Comparison of ENCODE assay signal across 8 mouse cellular contexts in the genomic region with DNA sequence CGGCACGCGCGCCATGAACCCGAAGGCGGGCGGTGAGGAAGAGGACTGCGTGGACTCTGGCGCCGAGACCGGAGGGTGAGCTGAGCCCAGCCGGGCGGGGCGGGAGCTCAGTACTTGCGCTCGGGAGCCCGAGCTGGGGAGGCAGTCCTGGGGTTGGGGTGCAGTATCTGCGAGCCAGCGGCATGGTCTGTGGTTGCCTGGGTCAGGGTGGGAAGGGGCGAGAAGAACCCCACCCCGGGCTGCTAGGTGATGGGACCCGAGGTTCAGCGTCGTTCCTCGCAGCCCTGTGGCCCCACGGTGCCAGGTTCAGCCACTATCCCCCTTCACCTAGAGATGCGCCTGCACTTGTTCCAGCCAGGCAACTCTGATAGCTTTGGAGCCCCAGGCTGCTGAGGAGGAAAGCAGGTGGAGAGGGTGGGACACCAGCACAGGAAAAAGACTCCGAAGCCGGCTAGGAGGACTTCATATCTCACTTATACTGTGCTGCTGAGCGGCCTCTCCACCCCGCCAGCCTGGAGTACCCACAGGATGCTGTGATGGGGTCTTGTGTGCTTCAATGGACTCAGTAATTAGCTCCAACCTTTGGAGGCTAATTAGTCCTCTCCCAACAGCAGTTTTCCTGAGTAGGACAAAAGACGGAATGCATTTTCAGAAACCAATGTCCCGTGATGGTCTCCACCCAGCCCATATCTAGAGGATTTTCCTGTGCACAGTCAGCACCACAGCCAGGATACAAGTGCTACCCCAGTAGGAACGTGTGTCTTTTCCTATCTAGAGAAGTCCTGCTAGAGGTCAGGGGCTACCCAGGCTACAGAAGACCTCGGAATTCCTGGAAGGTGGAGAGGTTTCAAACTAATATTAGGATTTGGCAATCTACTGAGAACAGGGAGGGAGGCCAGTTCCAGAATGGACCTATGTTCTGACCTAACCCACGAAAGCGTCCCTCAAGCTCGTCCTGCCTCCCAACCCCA. TPM values are rescaled to one million over a fixed set of nuclear protein-coding genes. Genes with fewer than 3 reads are reported as not detected.
DNase-seq lines count a peak whose midpoint lies in the region; ATAC-seq and TF ChIP-seq lines count a peak whose summit lies in the region.

No protein-coding gene starts in this region.

- peak overlapping the region; percentile 89 for H3K4me2 ChIP-seq in heart, postnatal 0 days (ENCODE audit: low read depth, low read length)
- peak overlapping the region; percentile 88 for H3K4me2 ChIP-seq in liver, embryonic 14.5 days (ENCODE audit: low read depth)
- H3K4me2 ChIP-seq in stomach, postnatal 0 days (replicated peaks; ENCODE audit: low read depth): peak overlapping the region; percentile 87

- H3K4me3 ChIP-seq in heart, postnatal 0 days (ENCODE audit: low read depth, low read length): peak overlapping the region; percentile 56
- H3K4me3 ChIP-seq in liver, embryonic 14.5 days (ENCODE audit: insufficient read depth in 1 of 2, low read depth in 2 of 2, low read length in 2 of 2): peak overlapping the region; percentile 53 to 59
- H3K4me3 ChIP-seq in stomach, postnatal 0 days (ENCODE audit: low read depth, low read length): peak overlapping the region; percentile 64

- no peaks in the 10 kb centered on the region for H3K36me3 ChIP-seq in heart, postnatal 0 days (replicated peaks; ENCODE audit: control insufficient read depth, insufficient read depth, low read length)
- H3K36me3 ChIP-seq in liver, embryonic 14.5 days (replicated peaks; ENCODE audit: control insufficient read depth, insufficient read depth, low read depth): no peaks in the 10 kb centered on the region
- H3K36me3 ChIP-seq in stomach, postnatal 0 days (ENCODE audit: control insufficient read depth, insufficient read depth, low read length): no peaks in the 10 kb centered on the region

- H3K27ac ChIP-seq in heart, postnatal 0 days (ENCODE audit: low read depth): peak overlapping the region; percentile 47; the same call in 1 of the 2 replicates
- H3K27ac ChIP-seq in liver, embryonic 14.5 days: no peak overlapping the region
- H3K27ac ChIP-seq in stomach, postnatal 0 days (replicated peaks): no peak overlapping the region

- peak overlapping the region; percentile 60 for H3K9ac ChIP-seq in heart, postnatal 0 days (replicated peaks; ENCODE audit: low read depth, low read length)
- peak overlapping the region; percentile 40 for H3K9ac ChIP-seq in liver, embryonic 14.5 days (replicated peaks)
- peak overlapping the region; percentile 68 for H3K9ac ChIP-seq in stomach, postnatal 0 days (ENCODE audit: low read length)

- H3K27me3 ChIP-seq in heart, postnatal 0 days (ENCODE audit: control insufficient read depth, insufficient read depth, low read length): peaks cover 10% of the 10 kb centered on the region; the same call in 1 of the 2 replicates
- H3K27me3 ChIP-seq in liver, embryonic 14.5 days (ENCODE audit: control insufficient read depth, insufficient read depth, low read length): peaks cover 18% of the 10 kb centered on the region
- H3K27me3 ChIP-seq in stomach, postnatal 0 days (ENCODE audit: control insufficient read depth, insufficient read depth, low read length): no peaks in the 10 kb centered on the region

- ATAC-seq in cerebellum, adult (ENCODE audit: insufficient number of reproducible peaks, low FRiP score, low TSS enrichment): no peak; the same call in none of the 2 replicates
- peak; percentile 50 for ATAC-seq in heart, postnatal 0 days (ENCODE audit: insufficient read depth, low read depth)
- ATAC-seq in liver, embryonic 14.5 days (ENCODE audit: insufficient read depth): peak; percentile 37; the same call in 1 of the 2 replicates
- ATAC-seq in stomach, postnatal 0 days (ENCODE audit: low FRiP score, low TSS enrichment): peak; percentile 54; the same call in 1 of the 2 replicates

- DNase-seq in cerebellum, adult 9-10 months: peak; percentile 26
- peak; percentile 23 to 43 for DNase-seq in right cerebral cortex, adult 2 months (ENCODE audit: low spot score in 2 of 2)
- DNase-seq in right cerebral cortex, postnatal 25 days: no peak
- no peak for DNase-seq in heart, postnatal 0 days (ENCODE audit: low spot score)
- DNase-seq in liver, embryonic 14.5 days (ENCODE audit: low read depth in 3 of 3, low spot score in 3 of 3): no peak
- DNase-seq in stomach, postnatal 0 days (ENCODE audit: low spot score): no peak
- DNase-seq in spleen, postnatal 14 days (ENCODE audit: low spot score in 2 of 2): no peak

- no peak for TF ChIP-seq EP300 in heart, postnatal 0 days (IDR thresholded peaks at IDR 0.05; ENCODE audit: low read depth)
- no peak for TF ChIP-seq EP300 in liver, embryonic 14.5 days (IDR thresholded peaks at IDR 0.05; ENCODE audit: low read depth)
- no peak for TF ChIP-seq EP300 in stomach, postnatal 0 days (optimal IDR thresholded peaks at IDR 0.05)

- H3K9me3 ChIP-seq in heart, postnatal 0 days (replicated peaks; ENCODE audit: control insufficient read depth, low read length): no peaks in the 10 kb centered on the region
- H3K9me3 ChIP-seq in liver, embryonic 14.5 days (ENCODE audit: control insufficient read depth, low read length): no peaks in the 10 kb centered on the region
- no peaks in the 10 kb centered on the region for H3K9me3 ChIP-seq in stomach, postnatal 0 days (ENCODE audit: control insufficient read depth, low read length)

- WGBS in heart, postnatal 0 days: 8% methylated on average over 37 of the region's 38 CpGs
- 11% methylated on average over 37 of the region's 38 CpGs for whole genome bisulfite sequencing in liver, embryonic 14.5 days (ENCODE audit: insufficient replicate concordance)
- WGBS in stomach, postnatal 0 days: 13% methylated on average over 29 of the region's 38 CpGs

- TF ChIP-seq CTCF in heart, postnatal 0 days (IDR thresholded peaks at IDR 0.05; ENCODE audit: low read depth): no peak
- no peak for TF ChIP-seq CTCF in liver, embryonic 14.5 days (IDR thresholded peaks at IDR 0.05; ENCODE audit: low read depth)
- no peak for TF ChIP-seq CTCF in stomach, postnatal 0 days (IDR thresholded peaks at IDR 0.05; ENCODE audit: low read depth)

- peaks cover 14% of the 10 kb centered on the region; the same call in 1 of the 2 replicates for H3K4me1 ChIP-seq in heart, postnatal 0 days (ENCODE audit: control insufficient read depth, insufficient read depth)
- H3K4me1 ChIP-seq in liver, embryonic 14.5 days (replicated peaks; ENCODE audit: control insufficient read depth in 2 of 2, insufficient read depth in 2 of 2, low read length in 1 of 2): peaks cover 3 to 10% of the 10 kb centered on the region in 2 experiments; a peak in 2 of 4 replicates
- peaks cover 2% of the 10 kb centered on the region; the same call in 1 of the 2 replicates for H3K4me1 ChIP-seq in stomach, postnatal 0 days (replicated peaks; ENCODE audit: control insufficient read depth, insufficient read depth)

RNA-seq across cellular contexts. Expression of a gene that starts 0.6 kb away (rescaled TPM):
- total RNA-seq in heart, postnatal 0 days (2014; rRNA removed; ENCODE audit: low replicate concordance): 8.5 and 19.6 TPM in 2 replicates
- 3.2 and 5.0 TPM in 2 replicates for polyA plus RNA-seq in heart, postnatal 0 days (2015; fragmentation: Nextera tagmentation; extraction: Ambion mirVana)
- polyA plus RNA-seq in liver, embryonic 14.5 days (2012; rRNA removed): 1.8 and 2.5 TPM in 2 replicates
- 1.0 and 1.4 TPM in 2 replicates for polyA plus RNA-seq in liver, embryonic 14.5 days (2014; fragmentation: Nextera tagmentation; extraction: Ambion mirVana)
- polyA plus RNA-seq in stomach, postnatal 0 days (2015; fragmentation: Nextera tagmentation; extraction: Ambion mirVana): 3.7 and 4.1 TPM in 2 replicates

RNA-seq across cellular contexts. Expression of a gene that starts 10.6 kb away (rescaled TPM):
- total RNA-seq in heart, postnatal 0 days (2014; rRNA removed; ENCODE audit: low replicate concordance): not detected in 2 replicates
- polyA plus RNA-seq in heart, postnatal 0 days (2015; fragmentation: Nextera tagmentation; extraction: Ambion mirVana): not detected in 2 replicates
- not detected in 2 replicates for polyA plus RNA-seq in liver, embryonic 14.5 days (2012; rRNA removed)
- polyA plus RNA-seq in liver, embryonic 14.5 days (2014; fragmentation: Nextera tagmentation; extraction: Ambion mirVana): not detected in 2 replicates
- polyA plus RNA-seq in stomach, postnatal 0 days (2015; fragmentation: Nextera tagmentation; extraction: Ambion mirVana): not detected in 2 replicates

Comparison
In these comparisons a context has a peak if more than half of its experiments do, and no peak if none do; other contexts are left out.
1. DNase-seq: peak in cerebellum, adult 9-10 months (single experiment) and right cerebral cortex, adult 2 months (2 of 2); none in right cerebral cortex, postnatal 25 days (single experiment), heart, postnatal 0 days (single experiment), liver, embryonic 14.5 days (0 of 3), stomach, postnatal 0 days (single experiment) and spleen, postnatal 14 days (0 of 2).
2. Peak in every context shown above with its lines, with median percentiles within 50 percentile points of each other: H3K4me2 ChIP-seq, H3K4me3 ChIP-seq and H3K9ac ChIP-seq.